Mouse (Mus musculus) neural tube, embryonic 14.5 days (tissue): Measurements from ENCODE around the gene Abhd6. TPM values are rescaled to one million over a fixed set of nuclear protein-coding genes. Genes with fewer than 3 reads are reported as not detected.

Experiments
- ATAC-seq: fragments of 200-750 bp; cut with Nextera tagmentation; 2 replicates; pipeline ENCODE4 v1.8.0; 2017; ENCODE audit warnings: low read depth, mild to moderate bottlenecking, moderate TSS enrichment, moderate library complexity
- H3K27ac ChIP-seq: fragments of 300-500 bp; sonication (generic); 2 replicates; pipeline ENCODE4 v1.5.1; 2014; ENCODE audit warnings: low read depth, mild to moderate bottlenecking, control low read depth, low read length, moderate library complexity, mixed read lengths
- H3K27me3 ChIP-seq: fragments of 300-500 bp; sonication (generic); 2 replicates; pipeline ENCODE4 v1.6.1; 2014; ENCODE audit warnings: low read length; ENCODE audit not compliant: control insufficient read depth, insufficient read depth
- H3K36me3 ChIP-seq: fragments of 300-500 bp; sonication (generic); 2 replicates; pipeline ENCODE4 v1.6.1; 2014; ENCODE audit warnings: low read length, mixed read lengths; ENCODE audit not compliant: control insufficient read depth, insufficient read depth
- H3K4me1 ChIP-seq: fragments of 300-500 bp; sonication (generic); 2 replicates; pipeline ENCODE4 v1.6.1; 2014; ENCODE audit warnings: low read length; ENCODE audit not compliant: control insufficient read depth, insufficient read depth
- H3K4me2 ChIP-seq: fragments of 300-500 bp; sonication (generic); 2 replicates; pipeline ENCODE4 v1.6.1; 2014; ENCODE audit warnings: mild to moderate bottlenecking, low read depth, low read length, control low read depth
- H3K4me3 ChIP-seq: fragments of 300-500 bp; sonication (generic); 2 replicates; pipeline ENCODE4 v1.5.1; 2014; ENCODE audit warnings: low read depth, low read length, control low read depth, mixed read lengths
- H3K9ac ChIP-seq: fragments of 300-500 bp; sonication (generic); replicated peaks from 2 replicates; pipeline ENCODE4 v1.6.1; 2014; ENCODE audit warnings: low read depth, mild to moderate bottlenecking, control low read depth, low read length, mixed read lengths
- H3K9me3 ChIP-seq: fragments of 300-500 bp; sonication (generic); 2 replicates; pipeline ENCODE4 v1.6.1; 2016; ENCODE audit warnings: low read length; ENCODE audit not compliant: control insufficient read depth
- WGBS: fragments of 180-500 bp; shearing (Covaris S2); extraction: QIAGEN DNeasy Blood & Tissue Kit; methylation state at CpG from one replicate; pipeline ENCODE4 v1.1.7; 2014; 5-methylcytosine and 5-hydroxymethylcytosine counted together
- polyA plus RNA-seq: library from polyadenylated mRNA; unstranded; fragments of >200 nt; fragmentation: Nextera tagmentation; extraction: Ambion mirVana; gene quantifications from 2 replicates; pipeline ENCODE4 v1.2.1, GENCODE M21; 2014

Gene Abhd6
- polyA plus RNA-seq, 1 experiment from 2014 or later, result 35.3 TPM

DNA sequence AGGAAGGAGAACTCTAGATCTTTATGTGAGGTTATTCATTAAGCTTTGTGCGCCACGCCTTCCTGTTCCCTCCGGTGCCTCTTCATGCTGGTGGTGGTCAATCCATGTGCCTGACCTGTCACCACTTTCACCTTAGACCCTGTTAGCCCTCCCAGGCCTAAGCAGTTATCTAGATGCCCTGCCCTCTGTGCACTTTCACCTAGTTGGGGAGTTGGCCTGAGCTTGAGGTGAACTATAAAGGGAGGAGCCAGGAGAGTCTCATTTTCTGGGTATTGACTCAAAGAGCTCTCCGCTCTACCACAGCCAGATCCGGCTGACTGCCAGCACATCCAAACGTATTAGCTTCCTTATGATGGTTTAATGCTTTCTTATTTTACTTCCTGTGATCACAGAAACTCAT, 13.6 kb downstream of the Abhd6 start:
- Histone ChIP-seq H3K4me3 (no peak overlapping the region), H3K36me3 (no peaks in the 10 kb centered on the region), H3K9me3 (no peaks in the 10 kb centered on the region), H3K27ac (no peak overlapping the region), H3K4me1 (no peaks in the 10 kb centered on the region), H3K4me2 (no peak overlapping the region), H3K9ac (no peak overlapping the region), H3K27me3 (no peaks in the 10 kb centered on the region)
- ATAC-seq, result no peak
- WGBS, result 90% methylated on average over 6 of the region's 6 CpGs

DNA sequence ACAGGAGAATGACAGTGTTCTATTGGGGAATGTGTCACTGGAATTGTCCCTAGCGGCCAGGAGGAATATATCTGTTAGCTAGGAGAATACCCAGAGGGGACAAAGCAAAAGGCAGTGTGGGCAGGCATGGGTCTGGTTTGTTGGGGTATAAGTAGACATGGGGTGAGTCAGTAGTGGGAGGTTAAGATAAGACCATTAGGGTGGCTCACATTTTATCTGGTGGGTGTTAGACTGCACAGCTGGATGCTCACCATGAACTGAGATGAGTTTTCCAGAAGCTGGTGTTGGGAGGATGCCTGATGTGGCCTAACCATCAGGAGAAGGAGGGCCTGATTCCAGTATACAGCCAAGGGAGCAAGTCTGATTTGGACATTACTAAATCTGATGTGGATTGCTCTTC, 14.2 kb downstream of the Abhd6 start:
- no peaks in the 10 kb centered on the region for H3K36me3 ChIP-seq
- no peak for ATAC-seq
- 77% methylated on average over 1 of the region's 1 CpGs for WGBS

DNA sequence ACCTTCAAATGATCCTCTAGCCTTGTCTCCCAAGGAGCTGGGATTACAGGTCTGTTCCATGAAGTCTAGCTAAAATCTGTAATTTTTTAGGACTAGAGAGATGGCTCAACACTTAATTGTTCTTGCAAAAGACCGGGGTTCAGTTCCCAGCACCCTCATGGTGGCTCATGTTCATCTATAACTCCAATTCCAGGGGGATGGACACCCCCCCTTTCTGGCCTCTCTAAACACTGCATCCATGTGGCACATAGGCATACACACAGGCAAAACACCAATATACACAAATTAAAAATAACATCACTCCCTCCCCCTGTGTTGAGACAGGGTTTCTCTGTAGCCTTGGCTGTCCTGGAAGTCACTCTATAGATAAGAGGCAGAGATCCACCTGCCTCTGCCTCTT, 17.3 kb downstream of the Abhd6 start:
- Histone ChIP-seq H3K4me2 (no peak overlapping the region), H3K4me3 (no peak overlapping the region), H3K9ac (no peak overlapping the region), H3K9me3 (no peaks in the 10 kb centered on the region), H3K4me1 (no peaks in the 10 kb centered on the region), H3K36me3 (no peaks in the 10 kb centered on the region), H3K27me3 (no peaks in the 10 kb centered on the region), H3K27ac (no peak overlapping the region)
- no peak for ATAC-seq
- WGBS, result 94% methylated on average over 1 of the region's 1 CpGs

More for the DNA sequence above, 14.2 kb downstream of the Abhd6 start:
- no peaks in the 10 kb centered on the region for H3K4me1 ChIP-seq
- no peak overlapping the region for H3K27ac ChIP-seq
- no peak overlapping the region for H3K9ac ChIP-seq
- no peak overlapping the region for H3K4me3 ChIP-seq
- no peaks in the 10 kb centered on the region for H3K9me3 ChIP-seq
- H3K27me3 ChIP-seq, result no peaks in the 10 kb centered on the region
- no peak overlapping the region for H3K4me2 ChIP-seq

DNA sequence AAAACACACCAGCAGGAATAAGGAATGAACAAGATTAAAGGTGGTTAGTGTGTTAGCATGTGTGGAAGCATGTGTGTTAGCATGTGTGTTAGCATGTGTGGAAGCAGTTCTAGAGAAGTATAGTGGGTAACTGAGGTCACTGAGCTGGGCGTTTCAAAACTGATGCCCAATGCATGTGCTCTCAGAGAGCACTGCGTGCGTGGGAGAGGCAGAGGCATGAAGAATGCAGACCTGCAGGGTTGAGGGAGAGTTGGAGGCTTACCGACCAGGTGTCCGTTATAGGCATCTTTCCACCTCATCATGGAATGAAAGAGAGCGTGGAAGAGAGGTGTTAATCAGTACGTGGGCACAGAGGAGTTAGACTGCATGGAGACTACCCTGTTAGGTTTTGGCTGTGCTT, 17.8 kb downstream of the Abhd6 start:
- Histone ChIP-seq H3K4me1 (no peaks in the 10 kb centered on the region), H3K27ac (no peak overlapping the region)
- 89% methylated on average over 7 of the region's 7 CpGs for WGBS

DNA sequence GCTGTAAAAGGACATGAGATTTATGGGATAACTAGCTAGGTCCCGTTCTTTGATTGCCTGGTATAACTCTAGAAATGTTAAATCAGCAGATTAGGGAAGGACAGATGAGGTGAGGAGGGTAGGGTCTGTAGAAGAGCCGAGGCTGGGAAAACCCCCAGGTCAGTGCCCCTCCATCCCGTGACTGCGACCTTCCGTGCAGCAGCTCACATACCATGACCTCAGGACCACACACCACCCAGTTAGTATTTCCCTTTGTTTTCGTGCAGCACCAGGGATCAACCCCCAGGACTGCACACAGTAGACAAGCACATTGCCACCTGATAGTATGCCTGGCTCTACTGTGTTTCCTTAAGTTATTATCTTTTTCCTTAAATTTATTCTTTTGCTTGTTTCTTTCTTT, 21.8 kb downstream of the Abhd6 start:
- Histone ChIP-seq H3K27ac (no peak overlapping the region), H3K36me3 (no peaks in the 10 kb centered on the region), H3K27me3 (no peaks in the 10 kb centered on the region), H3K4me3 (no peak overlapping the region), H3K4me2 (no peak overlapping the region), H3K9me3 (no peaks in the 10 kb centered on the region), H3K9ac (no peak overlapping the region), H3K4me1 (no peaks in the 10 kb centered on the region)
- peak; percentile 56 for ATAC-seq
- WGBS, result 41% methylated on average over 6 of the region's 6 CpGs

More for the DNA sequence above, 17.8 kb downstream of the Abhd6 start:
- Histone ChIP-seq H3K4me3 (no peak overlapping the region), H3K4me2 (no peak overlapping the region), H3K36me3 (no peaks in the 10 kb centered on the region), H3K27me3 (no peaks in the 10 kb centered on the region), H3K9ac (no peak overlapping the region), H3K9me3 (no peaks in the 10 kb centered on the region)
- no peak for ATAC-seq

DNA sequence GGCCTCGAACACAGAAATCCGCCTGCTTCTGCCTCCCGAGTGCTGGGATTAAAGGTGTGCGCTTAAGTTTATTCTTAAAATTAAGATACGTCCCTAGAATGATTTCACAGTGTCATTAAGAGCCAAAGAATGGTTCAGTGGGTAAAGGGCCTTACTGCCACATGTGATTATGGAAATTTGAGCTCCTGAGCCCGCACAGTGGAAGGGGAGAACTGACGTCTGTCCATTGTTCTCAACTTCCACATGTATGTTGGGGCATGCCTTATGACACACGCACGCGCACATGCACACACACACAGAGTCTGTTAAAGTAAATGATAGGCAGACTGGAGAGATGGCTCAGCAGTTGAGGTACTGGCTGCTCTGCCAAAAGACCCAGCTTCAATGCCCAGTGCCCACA, 22.2 kb downstream of the Abhd6 start:
- no peak overlapping the region for H3K4me2 ChIP-seq
- H3K9me3 ChIP-seq, result no peaks in the 10 kb centered on the region
- H3K4me3 ChIP-seq, result no peak overlapping the region
- no peak for ATAC-seq
- H3K27ac ChIP-seq, result no peak overlapping the region
- WGBS, result 90% methylated on average over 10 of the region's 10 CpGs
- H3K9ac ChIP-seq, result no peak overlapping the region
- no peaks in the 10 kb centered on the region for H3K36me3 ChIP-seq
- no peaks in the 10 kb centered on the region for H3K4me1 ChIP-seq
- no peaks in the 10 kb centered on the region for H3K27me3 ChIP-seq

DNA sequence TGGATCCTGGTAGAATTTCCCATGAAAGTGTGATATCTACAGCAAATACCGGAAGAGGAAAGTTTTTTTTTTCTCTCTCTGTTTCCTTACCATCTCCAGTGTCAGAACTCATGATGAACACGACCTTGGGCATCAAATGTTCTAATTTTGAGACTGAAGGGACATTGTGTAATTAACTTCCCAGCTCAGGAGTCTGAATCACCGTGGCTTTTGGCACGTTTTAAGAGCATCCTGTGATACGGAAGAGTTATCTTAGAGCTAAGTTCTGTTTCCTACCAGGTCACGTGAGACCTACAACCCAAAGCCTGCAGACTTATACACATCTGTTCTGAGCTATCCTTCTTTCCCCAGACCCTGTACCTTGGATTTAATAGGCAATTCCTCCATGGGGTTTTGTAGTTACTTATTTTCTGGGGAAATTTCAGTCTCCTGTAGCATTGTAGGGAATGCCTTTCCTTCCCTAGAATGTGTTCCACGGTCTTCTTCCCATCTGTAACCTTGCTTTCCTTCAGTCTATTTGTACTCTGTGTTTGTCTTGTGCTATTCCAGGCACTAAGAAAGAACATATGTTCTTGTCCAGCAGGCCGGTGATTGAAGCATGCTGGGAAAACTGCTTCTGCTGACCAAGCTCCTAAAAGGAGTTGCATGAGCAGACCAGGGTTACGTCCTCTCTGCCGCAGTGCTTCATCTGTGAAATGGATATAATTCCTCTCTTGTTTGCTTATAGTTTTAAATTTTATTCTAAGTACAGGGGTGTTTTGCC, 24.2 kb downstream of the Abhd6 start:
- no peak for ATAC-seq
- no peak overlapping the region for H3K9ac ChIP-seq
- H3K27me3 ChIP-seq, result no peaks in the 10 kb centered on the region
- H3K4me2 ChIP-seq, result no peak overlapping the region
- 84% methylated on average over 10 of the region's 10 CpGs for WGBS
- no peaks in the 10 kb centered on the region for H3K9me3 ChIP-seq
- H3K4me3 ChIP-seq, result no peak overlapping the region
- H3K27ac ChIP-seq, result no peak overlapping the region
- no peaks in the 10 kb centered on the region for H3K36me3 ChIP-seq
- H3K4me1 ChIP-seq, result no peaks in the 10 kb centered on the region

DNA sequence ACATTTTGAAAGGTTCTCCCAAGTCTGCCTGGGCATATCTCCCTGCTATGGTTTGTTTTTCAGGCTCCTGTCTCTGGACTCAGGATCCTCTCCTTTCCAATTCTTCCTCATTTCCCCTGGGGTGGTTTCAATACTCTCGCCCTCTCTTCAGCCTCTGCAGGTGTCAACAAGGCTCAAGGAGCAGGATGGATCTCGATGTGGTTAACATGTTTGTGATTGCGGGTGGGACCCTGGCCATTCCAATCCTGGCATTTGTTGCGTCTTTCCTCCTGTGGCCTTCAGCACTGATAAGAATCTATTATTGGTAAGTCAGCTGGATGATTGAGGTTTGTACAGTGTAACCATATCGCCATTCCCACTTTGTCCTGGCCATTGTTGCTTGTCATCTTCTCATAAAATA, 25.4 kb downstream of the Abhd6 start:
- no peak for ATAC-seq
- H3K4me2 ChIP-seq, result no peak overlapping the region
- no peaks in the 10 kb centered on the region for H3K27me3 ChIP-seq
- no peak overlapping the region for H3K4me3 ChIP-seq
- H3K9ac ChIP-seq, result no peak overlapping the region
- no peaks in the 10 kb centered on the region for H3K36me3 ChIP-seq
- H3K9me3 ChIP-seq, result no peaks in the 10 kb centered on the region
- H3K4me1 ChIP-seq, result no peaks in the 10 kb centered on the region
- H3K27ac ChIP-seq, result no peak overlapping the region
- WGBS, result 92% methylated on average over 5 of the region's 5 CpGs

DNA sequence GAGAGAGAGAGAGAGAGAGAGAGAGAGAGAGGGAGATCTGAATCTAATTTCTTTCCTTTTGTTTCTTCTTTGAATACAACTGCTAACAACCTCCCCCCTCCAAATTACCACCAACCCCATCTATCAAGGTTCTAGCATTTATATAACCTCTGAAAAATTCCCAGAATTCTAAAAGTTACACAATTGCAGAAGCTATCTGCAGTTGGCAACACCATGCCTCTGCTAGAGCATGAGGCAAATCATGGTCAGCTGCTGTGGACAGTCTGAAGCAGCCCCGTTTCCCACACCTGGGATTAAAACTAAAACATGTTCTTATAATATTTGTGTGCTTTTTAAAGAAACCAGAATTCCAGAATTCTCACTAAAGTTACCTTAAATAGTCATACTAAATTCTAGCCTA, 27.1 kb downstream of the Abhd6 start:
- H3K4me3 ChIP-seq, result no peak overlapping the region
- H3K9ac ChIP-seq, result no peak overlapping the region
- no peaks in the 10 kb centered on the region for H3K9me3 ChIP-seq
- no peaks in the 10 kb centered on the region for H3K27me3 ChIP-seq
- no peaks in the 10 kb centered on the region for H3K36me3 ChIP-seq
- H3K27ac ChIP-seq, result no peak overlapping the region
- no peak overlapping the region for H3K4me2 ChIP-seq
- WGBS, result 97% methylated on average over 1 of the region's 1 CpGs
- no peaks in the 10 kb centered on the region for H3K4me1 ChIP-seq
- ATAC-seq, result no peak
